Mouse (Mus musculus): ENCODE measurements around the gene Cracr2b. TPM values are rescaled to one million over a fixed set of nuclear protein-coding genes. Genes with fewer than 3 reads are reported as not detected.

The Cracr2b gene
- polyA plus RNA-seq, 1 experiment from 2014 or later = 8.5 TPM

GRCm38 (mm10) chr7:141428701-141429100, 32.2 kb upstream of the Cracr2b start:
- peak overlapping the region; percentile 70 for H3K27ac ChIP-seq (replicated peaks)
- peaks cover 35% of the 10 kb centered on the region for H3K4me1 ChIP-seq
- 0 out of 2 replicates have a peak, but pooled peaks have one; percentile 3 for ATAC-seq (replicated peaks)
- H3K4me3 ChIP-seq = peak overlapping the region; percentile 53
- H3K4me2 ChIP-seq (replicated peaks) = peak overlapping the region; percentile 88
- WGBS = 44% methylated on average over 5 of the region's 5 CpGs
- H3K9ac ChIP-seq (replicated peaks) = peak overlapping the region; percentile 71
- peaks cover 22% of the 10 kb centered on the region for H3K36me3 ChIP-seq
- no peaks in the 10 kb centered on the region for H3K9me3 ChIP-seq
- no peaks in the 10 kb centered on the region for H3K27me3 ChIP-seq

- H3K4me3 ChIP-seq = peak within 1 kb of the TSS; percentile 53
- H3K9ac ChIP-seq (replicated peaks) = peak within 1 kb of the TSS; percentile 71
- H3K27ac ChIP-seq (replicated peaks) = peak within 1 kb of the TSS; percentile 70
- peaks cover 40% of the 10 kb centered on the region for H3K4me1 ChIP-seq
- H3K9me3 ChIP-seq = no peaks in the 10 kb centered on the region
- peak within 1 kb of the TSS; percentile 88 for H3K4me2 ChIP-seq (replicated peaks)
- WGBS = 4% methylated on average over 19 of the region's 19 CpGs
- peaks cover 22% of the 10 kb centered on the region for H3K36me3 ChIP-seq
- peak; percentile 83 for ATAC-seq (replicated peaks)
- no peaks in the 10 kb centered on the region for H3K27me3 ChIP-seq
These were observed 31.6 kb upstream of the Cracr2b start, which contains the start of gene Cend1 for GRCm38 (mm10) chr7:141429310-141429709. TSS of gene Cend1 (minus strand) at chr7:141429491.

GRCm38 (mm10) chr7:141429840-141430584, 30.9 kb upstream of the Cracr2b start:
- ATAC-seq (replicated peaks) = no peak
- Histone ChIP-seq H3K9ac (replicated peaks) (peak overlapping the region; percentile 71; the same call in 1 of the 2 replicates), H3K4me3 (peak overlapping the region; percentile 53), H3K9me3 (no peaks in the 10 kb centered on the region), H3K36me3 (peaks cover 22% of the 10 kb centered on the region), H3K4me1 (peaks cover 46% of the 10 kb centered on the region), H3K4me2 (replicated peaks) (peak overlapping the region; percentile 88), H3K27ac (replicated peaks) (peak overlapping the region; percentile 70), H3K27me3 (no peaks in the 10 kb centered on the region)
- 62% methylated on average over 9 of the region's 9 CpGs for WGBS

GRCm38 (mm10) chr7:141430585-141431240, 30.2 kb upstream of the Cracr2b start:
- Histone ChIP-seq H3K4me2 (replicated peaks) (no peak overlapping the region), H3K4me1 (peaks cover 52% of the 10 kb centered on the region)

GRCm38 (mm10) chr7:141431434-141432185, 29.3 kb upstream of the Cracr2b start:
- Histone ChIP-seq H3K27ac (replicated peaks) (no peak overlapping the region), H3K4me3 (no peak overlapping the region), H3K4me1 (peaks cover 61% of the 10 kb centered on the region), H3K9me3 (no peaks in the 10 kb centered on the region), H3K36me3 (peaks cover 22% of the 10 kb centered on the region), H3K4me2 (replicated peaks) (no peak overlapping the region), H3K27me3 (no peaks in the 10 kb centered on the region), H3K9ac (replicated peaks) (no peak overlapping the region)
- WGBS = 96% methylated on average over 19 of the region's 19 CpGs
- no peak for ATAC-seq (replicated peaks)

More at GRCm38 (mm10) chr7:141430585-141431240, 30.2 kb upstream of the Cracr2b start:
- Histone ChIP-seq H3K9ac (replicated peaks) (no peak overlapping the region), H3K36me3 (peaks cover 22% of the 10 kb centered on the region), H3K27ac (replicated peaks) (no peak overlapping the region), H3K9me3 (no peaks in the 10 kb centered on the region), H3K4me3 (no peak overlapping the region), H3K27me3 (no peaks in the 10 kb centered on the region)
- no peak for ATAC-seq (replicated peaks)
- WGBS = 96% methylated on average over 9 of the region's 9 CpGs

GRCm38 (mm10) chr7:141432186-141432611, 28.7 kb upstream of the Cracr2b start:
- H3K36me3 ChIP-seq = peaks cover 22% of the 10 kb centered on the region
- 90% methylated on average over 8 of the region's 8 CpGs for WGBS
- no peak overlapping the region for H3K9ac ChIP-seq (replicated peaks)
- peaks cover 67% of the 10 kb centered on the region for H3K4me1 ChIP-seq
- no peaks in the 10 kb centered on the region for H3K9me3 ChIP-seq
- H3K4me2 ChIP-seq (replicated peaks) = no peak overlapping the region
- no peak overlapping the region for H3K4me3 ChIP-seq
- no peaks in the 10 kb centered on the region for H3K27me3 ChIP-seq
- ATAC-seq (replicated peaks) = no peak
- H3K27ac ChIP-seq (replicated peaks) = no peak overlapping the region

GRCm38 (mm10) chr7:141432741-141433516, 28.0 kb upstream of the Cracr2b start:
- H3K4me1 ChIP-seq = peaks cover 71% of the 10 kb centered on the region
- ATAC-seq (replicated peaks) = no peak
- no peak overlapping the region for H3K27ac ChIP-seq (replicated peaks)
- H3K27me3 ChIP-seq = no peaks in the 10 kb centered on the region
- H3K4me2 ChIP-seq (replicated peaks) = 0 out of 2 replicates have a peak overlapping the region, but pooled peaks have one; percentile 2
- peaks cover 22% of the 10 kb centered on the region for H3K36me3 ChIP-seq
- WGBS = 80% methylated on average over 6 of the region's 6 CpGs
- peak overlapping the region; percentile 56; the same call in 1 of the 2 replicates for H3K4me3 ChIP-seq
- H3K9me3 ChIP-seq = no peaks in the 10 kb centered on the region
- H3K9ac ChIP-seq (replicated peaks) = peak overlapping the region; percentile 72; the same call in 1 of the 2 replicates

GRCm38 (mm10) chr7:141433517-141434400, 27.1 kb upstream of the Cracr2b start:
- 69% methylated on average over 15 of the region's 15 CpGs for WGBS
- no peak for ATAC-seq (replicated peaks)
- peaks cover 65% of the 10 kb centered on the region for H3K4me1 ChIP-seq

GRCm38 (mm10) chr7:141434464-141434863, 26.4 kb upstream of the Cracr2b start:
- H3K27me3 ChIP-seq = no peaks in the 10 kb centered on the region
- peak overlapping the region; percentile 88 for H3K27ac ChIP-seq (replicated peaks)
- H3K9ac ChIP-seq (replicated peaks) = peak overlapping the region; percentile 72
- peak; percentile 20; the same call in 1 of the 2 replicates for ATAC-seq (replicated peaks)
- H3K36me3 ChIP-seq = peaks cover 22% of the 10 kb centered on the region
- peak overlapping the region; percentile 96 for H3K4me2 ChIP-seq (replicated peaks)
- H3K4me1 ChIP-seq = peaks cover 57% of the 10 kb centered on the region
- H3K4me3 ChIP-seq = peak overlapping the region; percentile 56
- WGBS = 7% methylated on average over 8 of the region's 8 CpGs
- H3K9me3 ChIP-seq = no peaks in the 10 kb centered on the region

More at GRCm38 (mm10) chr7:141433517-141434400, 27.1 kb upstream of the Cracr2b start:
- H3K9me3 ChIP-seq = no peaks in the 10 kb centered on the region
- peak overlapping the region; percentile 72 for H3K9ac ChIP-seq (replicated peaks)
- H3K36me3 ChIP-seq = peaks cover 22% of the 10 kb centered on the region
- H3K27ac ChIP-seq (replicated peaks) = peak overlapping the region; percentile 88
- no peaks in the 10 kb centered on the region for H3K27me3 ChIP-seq
- peak overlapping the region; percentile 96 for H3K4me2 ChIP-seq (replicated peaks)
- peak overlapping the region; percentile 56 for H3K4me3 ChIP-seq

- H3K4me3 ChIP-seq = peak overlapping the region; percentile 56
- peaks cover 19% of the 10 kb centered on the region for H3K36me3 ChIP-seq
- no peaks in the 10 kb centered on the region for H3K9me3 ChIP-seq
- H3K4me1 ChIP-seq = peaks cover 50% of the 10 kb centered on the region
- H3K27me3 ChIP-seq = no peaks in the 10 kb centered on the region
- H3K4me2 ChIP-seq (replicated peaks) = peak overlapping the region; percentile 96
- H3K27ac ChIP-seq (replicated peaks) = peak overlapping the region; percentile 88
- peak; percentile 37 for ATAC-seq (replicated peaks)
- peak overlapping the region; percentile 72 for H3K9ac ChIP-seq (replicated peaks)
- WGBS = 3% methylated on average over 17 of the region's 17 CpGs
These were observed 25.6 kb upstream of the Cracr2b start for GRCm38 (mm10) chr7:141435129-141435855.
